Mouse (Mus musculus) mouse embryonic stem cell (cell line): ENCODE measurements around the gene Gmpr2.

ENCODE experiments used
- in situ Hi-C, 2 experiments: fragments of 300-500 bp; cut with MboI; formaldehyde crosslinking; loops; 1 replicate in 1 of 2; 3 replicates in 1 of 2; pipeline ENCODE4 v1.14.3; 2019 to 2020; ENCODE audit warnings: low sequenced_read_pairs in 2 of 2, low pct_unique_long_range_greater_than_20kb in 1 of 2, mixed read lengths in 1 of 2; ENCODE audit not compliant: unreplicated experiment in 1 of 2

The Gmpr2 gene

DNA sequence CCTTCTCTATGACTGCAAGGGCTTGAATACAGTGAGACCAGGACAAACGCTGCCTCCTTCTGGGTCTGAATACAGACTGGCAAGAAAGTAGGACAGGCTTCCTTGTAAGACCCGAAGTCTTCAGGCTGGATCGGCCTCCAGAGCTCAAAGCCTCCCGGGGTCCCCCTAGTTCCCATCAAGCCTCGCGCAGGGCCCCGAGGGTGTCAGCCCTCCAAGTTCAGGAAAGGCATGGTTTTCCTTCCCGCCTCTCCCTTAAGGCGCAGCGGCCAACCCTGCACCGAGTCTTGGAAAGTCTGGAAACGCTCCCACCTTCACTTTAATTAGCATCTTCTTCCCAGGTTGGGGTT, 282 bp upstream of the Gmpr2 start:
- in situ Hi-C loops: no loop called here

DNA sequence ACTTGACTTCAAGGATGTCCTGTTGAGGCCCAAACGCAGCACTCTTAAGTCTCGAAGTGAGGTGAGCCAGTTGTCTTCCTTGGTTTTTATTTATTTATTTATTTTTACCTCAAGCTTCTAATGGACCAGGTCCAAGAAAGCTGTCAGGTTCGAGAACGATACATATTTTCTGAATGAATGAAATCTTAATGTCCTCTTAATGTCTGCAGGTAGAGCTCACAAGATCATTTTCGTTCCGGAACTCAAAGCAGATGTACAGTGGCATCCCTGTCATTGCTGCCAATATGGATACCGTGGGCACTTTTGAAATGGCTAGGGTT, 960 bp downstream of the Gmpr2 start:
- in situ Hi-C loops: no loop called here

DNA sequence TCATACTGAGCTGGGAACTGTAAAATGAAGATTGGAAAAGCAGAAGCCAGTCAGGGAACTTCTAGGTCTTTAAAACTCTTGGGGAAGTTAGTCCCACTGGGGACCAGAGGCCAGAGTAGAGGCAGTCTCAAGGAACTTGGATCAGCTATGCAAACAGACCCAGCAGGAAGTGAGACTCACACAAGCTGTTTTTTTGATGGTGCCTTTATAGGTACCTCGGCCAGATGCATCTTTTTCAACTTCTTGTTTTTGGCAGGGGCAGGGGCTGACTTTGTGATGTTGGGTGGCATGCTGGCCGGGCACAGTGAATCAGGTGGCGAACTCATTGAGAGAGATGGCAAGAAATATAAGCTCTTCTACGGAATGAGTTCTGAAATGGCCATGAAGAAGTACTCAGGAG, 5.9 kb downstream of the Gmpr2 start:
- in situ Hi-C loops: no loop called here

GRCm38 (mm10) chr14:55681160-55682117, 9.7 kb downstream of the Gmpr2 start, which contains the start of gene Tinf2:
Tinf2 (minus strand) TSS chr14:55681820.
- in situ Hi-C loops: loop anchor here (5.0 kb wide), 1 partner anchor 61 kb away; no protein-coding TSS in a partner anchor

GRCm38 (mm10) chr14:55682118-55682493, 10.4 kb downstream of the Gmpr2 start:
- in situ Hi-C loops: loop anchor here (5.0 kb wide), 1 partner anchor 60 kb away; no protein-coding TSS in a partner anchor

GRCm38 (mm10) chr14:55689433-55689832, 17.7 kb downstream of the Gmpr2 start:
- in situ Hi-C loops: no loop called here

DNA sequence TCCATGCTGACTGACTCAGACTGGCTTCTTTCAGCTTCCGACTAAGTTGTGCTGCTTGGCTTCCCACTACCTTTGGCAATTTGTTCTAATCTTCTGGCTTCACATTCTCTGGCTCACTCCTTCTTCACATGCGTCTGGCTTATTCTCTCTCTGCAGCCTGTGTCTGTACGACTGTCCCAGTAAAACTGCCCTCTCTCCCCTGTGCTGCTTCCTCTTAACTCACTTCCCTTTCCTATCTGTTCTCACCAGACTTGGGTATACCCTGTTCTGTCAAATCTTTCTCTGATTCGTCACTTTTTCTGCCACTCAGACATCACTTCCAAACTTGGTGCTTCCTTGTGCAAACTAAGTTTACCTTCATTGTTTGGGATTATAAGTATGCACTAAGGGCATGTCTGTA, 25.5 kb downstream of the Gmpr2 start:
- in situ Hi-C loops: no loop called here

DNA sequence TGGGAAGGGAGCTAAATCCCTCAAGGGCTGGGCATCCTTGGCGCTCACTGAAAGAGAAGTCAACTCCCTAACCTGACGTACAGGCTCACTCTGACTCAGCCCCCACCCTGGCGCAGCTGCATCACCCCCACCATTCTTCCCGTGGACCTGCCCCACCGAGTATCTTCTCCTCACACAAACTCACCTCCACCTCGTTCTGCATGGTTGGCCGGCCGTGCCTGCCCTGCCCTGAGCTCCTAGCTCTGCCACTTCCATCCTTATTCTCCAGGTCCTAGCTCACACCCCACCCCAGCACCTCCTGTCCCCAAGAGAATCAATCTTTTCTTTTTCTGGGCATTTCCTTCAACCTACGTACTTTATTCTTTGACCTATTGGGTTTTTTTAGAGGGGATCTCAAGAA, 29.4 kb downstream of the Gmpr2 start:
- in situ Hi-C loops: no loop called here

DNA sequence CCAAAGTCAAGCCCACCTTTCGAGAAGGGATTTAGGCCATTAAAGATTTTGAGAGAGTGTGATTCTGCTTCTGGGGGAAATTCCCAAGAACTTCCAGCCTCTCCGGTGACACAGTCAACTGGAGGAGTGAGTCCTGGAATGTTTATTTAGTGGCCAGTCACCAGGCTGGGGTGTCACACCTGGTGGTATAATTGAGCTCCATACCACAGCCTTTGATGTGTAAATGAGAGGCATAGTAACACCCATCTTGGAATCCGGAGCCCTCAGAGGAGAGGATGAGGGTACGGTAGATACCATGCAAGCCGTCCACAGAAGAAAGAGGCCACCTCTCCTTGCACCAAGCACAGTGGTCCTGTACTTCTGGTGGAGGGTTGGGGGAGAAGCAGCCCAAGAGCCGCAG, 31.0 kb downstream of the Gmpr2 start:
- in situ Hi-C loops: no loop called here

DNA sequence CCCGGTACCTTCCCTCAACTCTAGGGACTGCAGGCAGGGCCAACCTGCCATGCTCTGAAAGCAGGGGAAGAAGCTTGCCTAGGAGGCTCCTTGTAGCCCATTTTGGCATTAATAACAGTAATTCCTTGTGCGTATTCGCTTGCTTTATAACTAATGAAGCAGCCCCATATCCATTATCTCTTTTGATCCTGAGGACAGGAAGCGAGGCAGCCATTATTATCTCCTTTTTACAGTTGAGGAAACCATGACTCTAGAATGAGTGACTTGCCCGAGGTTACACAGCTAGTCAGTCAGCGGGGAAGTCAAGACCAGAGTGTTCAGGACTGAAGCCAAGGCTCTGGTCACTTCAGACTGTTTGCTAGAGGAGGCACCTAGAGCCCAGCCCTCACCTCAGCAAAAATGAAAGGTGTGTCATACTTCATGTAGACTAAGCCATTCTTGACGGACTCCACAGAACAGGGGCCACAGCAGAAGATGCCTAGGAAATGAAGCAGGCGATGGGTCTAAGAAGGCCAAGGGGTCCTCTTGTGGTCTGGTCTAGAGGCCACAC, 34.4 kb downstream of the Gmpr2 start:
- in situ Hi-C loops: no loop called here

GRCm38 (mm10) chr14:55707397-55707796, 35.7 kb downstream of the Gmpr2 start:
- in situ Hi-C loops: no loop called here

- in situ Hi-C loops: no loop called here
Measured at GRCm38 (mm10) chr14:55709509-55709908, 37.8 kb downstream of the Gmpr2 start.

GRCm38 (mm10) chr14:55711786-55712185, 40.0 kb downstream of the Gmpr2 start:
- in situ Hi-C loops: no loop called here

DNA sequence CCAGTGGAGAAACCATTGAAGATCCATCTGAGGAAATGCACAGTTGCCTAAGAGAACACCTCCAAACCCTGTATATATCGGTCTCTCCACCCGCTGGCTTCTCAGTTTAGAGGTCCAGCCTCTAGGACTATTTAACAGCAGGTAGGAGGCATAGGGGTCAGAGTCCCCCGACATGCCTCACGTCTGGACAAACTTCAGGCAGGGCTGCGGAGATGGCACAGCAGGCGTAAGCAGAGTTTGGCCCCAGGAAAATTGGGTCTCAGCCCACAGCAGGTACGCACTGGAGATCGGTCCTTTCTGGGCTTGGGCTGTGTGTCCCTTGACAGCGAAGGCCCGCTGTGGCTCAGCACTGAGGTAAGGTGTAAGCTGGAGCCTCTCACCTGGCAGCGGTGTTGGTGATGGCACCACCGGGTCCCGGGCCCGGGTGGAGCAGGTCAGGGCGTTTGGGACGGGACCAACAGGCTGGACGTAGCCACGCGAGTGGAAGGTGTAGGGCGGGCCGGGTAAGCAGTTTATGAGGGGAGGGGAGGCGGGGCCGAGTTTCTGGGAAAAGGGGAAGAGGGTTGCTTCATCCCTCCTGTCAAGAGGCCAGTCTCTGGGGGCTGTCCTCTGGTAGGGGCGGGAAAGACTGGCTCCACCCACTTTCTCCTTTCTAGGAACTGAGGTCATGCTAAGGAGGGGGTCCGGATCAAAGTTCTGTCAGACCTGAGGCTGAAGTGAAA, 41.4 kb downstream of the Gmpr2 start:
- in situ Hi-C loops: no loop called here

DNA sequence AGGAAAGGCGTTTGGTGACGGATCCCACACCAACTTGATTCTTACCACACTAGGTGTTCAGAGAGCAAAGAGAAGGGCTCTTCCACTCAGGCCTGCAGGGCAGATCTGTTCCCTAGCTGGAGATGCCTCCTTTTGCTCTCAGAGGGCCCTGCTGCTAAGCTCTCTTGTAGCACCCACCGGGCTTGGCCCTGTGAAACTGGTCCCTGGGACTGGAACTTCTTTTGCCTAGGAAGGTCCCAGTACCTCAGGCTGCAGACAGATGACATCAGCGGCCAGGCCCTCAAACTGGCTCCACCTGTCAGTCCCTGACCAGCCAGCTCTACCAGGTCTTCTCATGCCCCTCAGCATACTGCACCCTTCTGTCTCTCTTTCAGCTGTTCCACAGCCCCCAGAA, 42.0 kb downstream of the Gmpr2 start, which contains the start of gene Tgm1:
Gene Tgm1 (minus strand): TSS at position 198 of the 394 bp plus-strand sequence.
- in situ Hi-C loops: no loop called here

- in situ Hi-C loops: no loop called here
Measured at GRCm38 (mm10) chr14:55714893-55715292, 43.2 kb downstream of the Gmpr2 start.

DNA sequence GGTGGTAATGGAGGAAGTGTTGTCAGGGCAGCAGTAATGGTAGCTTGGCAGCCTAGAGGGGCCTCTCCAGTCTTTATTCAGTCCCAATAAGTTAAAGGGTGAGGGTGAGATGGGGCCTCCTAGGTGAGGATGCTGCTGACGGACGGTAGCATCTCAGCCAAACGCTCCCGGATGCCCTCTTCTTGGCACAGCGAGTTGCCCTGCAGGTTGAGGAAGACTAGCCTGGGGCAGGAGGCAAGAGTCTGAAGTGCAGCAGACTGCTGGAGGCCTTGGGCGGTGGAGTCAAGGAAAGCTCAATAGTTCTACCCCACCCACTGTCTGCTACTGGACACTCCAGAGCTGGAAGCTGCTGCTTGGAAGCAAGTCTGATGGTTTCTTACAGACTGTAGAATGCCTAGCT, 44.5 kb downstream of the Gmpr2 start:
- in situ Hi-C loops: no loop called here

DNA sequence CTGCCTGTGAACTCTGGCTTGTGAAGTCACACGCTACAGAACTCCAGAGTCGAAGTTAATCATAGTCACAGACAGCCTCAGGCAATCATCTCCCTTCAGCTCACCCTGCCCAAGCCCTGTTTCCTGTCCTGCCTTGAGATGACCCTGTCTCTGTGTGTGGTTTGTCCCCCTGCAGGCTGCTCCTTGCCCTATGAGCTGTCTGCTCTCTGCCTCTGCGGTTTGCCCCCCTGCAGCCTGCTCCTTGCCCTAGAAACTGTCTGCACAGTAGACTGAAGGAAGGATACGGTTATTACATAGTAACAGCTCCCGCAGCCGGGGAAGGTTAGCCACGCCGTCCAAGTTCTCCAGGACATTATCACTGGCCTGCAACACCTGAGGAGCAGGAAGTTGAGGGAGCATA, 45.1 kb downstream of the Gmpr2 start:
- in situ Hi-C loops: no loop called here

DNA sequence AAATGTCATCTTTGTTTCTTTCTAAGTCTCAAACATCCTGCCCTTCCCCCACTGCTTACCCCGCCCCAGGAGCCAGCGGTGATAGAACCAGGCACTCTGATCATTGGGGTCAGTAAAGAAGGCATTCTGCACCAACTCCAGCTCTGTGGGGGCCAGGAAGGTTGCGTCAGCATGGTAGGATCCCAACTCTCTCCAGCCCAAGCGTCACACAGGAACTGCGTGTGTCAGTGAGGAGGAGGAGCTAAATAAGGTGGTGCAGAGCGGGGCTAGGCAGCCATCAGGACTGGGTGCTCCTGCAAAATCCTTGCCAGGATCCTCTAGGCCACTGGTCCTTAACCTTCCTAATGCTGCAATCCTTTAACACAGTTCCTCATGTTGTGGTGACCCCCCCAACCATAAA, 48.0 kb downstream of the Gmpr2 start:
- in situ Hi-C loops: no loop called here
